Mouse (Mus musculus) G1E (cell line): ENCODE results near the gene Cyb5rl.

Experiments used
- CTCF ChIP-seq: IDR thresholded peaks from 2 replicates; pipeline ENCODE4 v1.5.1; 2012; ENCODE audit warnings: low read depth, low read length, inconsistent platforms, mixed read lengths
- GATA1 ChIP-seq: IDR thresholded peaks from 2 replicates; pipeline ENCODE4 v1.6.1; 2012; ENCODE audit warnings: borderline replicate concordance, low read length, inconsistent platforms, mixed read lengths
- TAL1 ChIP-seq: conservative IDR thresholded peaks from 2 replicates; pipeline ENCODE4 v1.6.1; 2012; ENCODE audit warnings: low read depth, low read length, inconsistent platforms, mixed read lengths

- TF ChIP-seq CTCF = no peak
- no peak for TF ChIP-seq GATA1
- TF ChIP-seq TAL1 = no peak
These were observed 19.0 kb upstream of the Cyb5rl start for GRCm38 (mm10) chr4:107047806-107048205.
